Mouse (Mus musculus) G1E (cell line): ENCODE measurements around the gene Bco1.

Experiments used
- CTCF ChIP-seq: IDR thresholded peaks from 2 replicates; pipeline ENCODE4 v1.5.1; 2012; ENCODE audit warnings: low read depth, low read length, inconsistent platforms, mixed read lengths
- GATA1 ChIP-seq: IDR thresholded peaks from 2 replicates; pipeline ENCODE4 v1.6.1; 2012; ENCODE audit warnings: borderline replicate concordance, low read length, inconsistent platforms, mixed read lengths
- GATA2 ChIP-seq: IDR thresholded peaks from 2 replicates; pipeline ENCODE4 v1.6.1; 2012; ENCODE audit warnings: low read depth, low read length, inconsistent platforms, borderline replicate concordance
- POLR2AphosphoS5 ChIP-seq: IDR thresholded peaks from 2 replicates; pipeline ENCODE4 v1.6.1; 2012; ENCODE audit warnings: low read depth, low read length, inconsistent platforms; ENCODE audit not compliant: insufficient replicate concordance
- TAL1 ChIP-seq: conservative IDR thresholded peaks from 2 replicates; pipeline ENCODE4 v1.6.1; 2012; ENCODE audit warnings: low read depth, low read length, inconsistent platforms, mixed read lengths

DNA sequence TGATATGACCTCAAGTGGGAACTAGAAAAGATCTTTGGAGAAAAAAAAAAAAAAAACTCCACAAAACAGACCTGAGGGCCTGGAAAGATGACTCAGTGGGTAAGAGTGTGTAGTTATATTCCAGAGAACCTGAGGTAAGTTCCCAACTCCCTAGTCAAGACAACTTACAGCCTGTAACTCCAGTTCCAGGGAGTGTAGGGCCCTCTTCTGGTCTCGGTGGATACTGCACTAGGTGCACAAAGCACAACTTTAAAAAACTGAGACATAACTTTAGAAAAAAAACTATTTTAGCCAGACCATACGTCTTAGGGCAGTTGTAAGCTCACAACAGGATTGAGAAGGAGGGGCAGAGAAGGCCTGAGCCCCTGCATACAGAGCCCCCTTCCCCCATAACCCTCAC is 82.4 kb downstream of the Bco1 start:
- no peak for TF ChIP-seq CTCF
- no peak for TF ChIP-seq TAL1
- no peak for TF ChIP-seq GATA2
- no peak for TF ChIP-seq POLR2AphosphoS5
- no peak for TF ChIP-seq GATA1
